Mouse (Mus musculus): Measurements from ENCODE around the gene Comp. TPM values are rescaled to one million over a fixed set of nuclear protein-coding genes. Genes with fewer than 3 reads are reported as not detected.

The Comp gene
- polyA plus RNA-seq, 1 experiment from 2014 or later: 0.47 TPM

GRCm38 (mm10) chr8:70426300-70426907, 53.0 kb downstream of the Comp start:
- no peaks in the 10 kb centered on the region for H3K36me3 ChIP-seq (ENCODE audit: control insufficient read depth, insufficient read depth, low read length)
- DNase-seq (no peak), ATAC-seq (ENCODE audit: low FRiP score, low TSS enrichment) (no peak)
- no peaks in the 10 kb centered on the region for H3K9me3 ChIP-seq (ENCODE audit: control insufficient read depth, low read length)
- no peak overlapping the region for H3K4me2 ChIP-seq (ENCODE audit: low read length)
- H3K4me1 ChIP-seq (ENCODE audit: control insufficient read depth, insufficient read depth, low read length): no peaks in the 10 kb centered on the region
- H3K27me3 ChIP-seq (ENCODE audit: control insufficient read depth, insufficient read depth, low read length): no peaks in the 10 kb centered on the region
- H3K4me3 ChIP-seq (replicated peaks; ENCODE audit: low read depth, low read length): no peak overlapping the region
- H3K27ac ChIP-seq (replicated peaks; ENCODE audit: low read depth, low read length): no peak overlapping the region
- no peak overlapping the region for H3K9ac ChIP-seq (replicated peaks; ENCODE audit: low read length)
- WGBS: 87% methylated on average over 2 of the region's 2 CpGs

- Histone ChIP-seq H3K4me2 (ENCODE audit: low read length) (no peak overlapping the region), H3K9me3 (ENCODE audit: control insufficient read depth, low read length) (no peaks in the 10 kb centered on the region), H3K4me3 (replicated peaks; ENCODE audit: low read depth, low read length) (no peak overlapping the region), H3K9ac (replicated peaks; ENCODE audit: low read length) (no peak overlapping the region), H3K4me1 (ENCODE audit: control insufficient read depth, insufficient read depth, low read length) (no peaks in the 10 kb centered on the region), H3K27me3 (ENCODE audit: control insufficient read depth, insufficient read depth, low read length) (no peaks in the 10 kb centered on the region), H3K27ac (replicated peaks; ENCODE audit: low read depth, low read length) (no peak overlapping the region), H3K36me3 (ENCODE audit: control insufficient read depth, insufficient read depth, low read length) (no peaks in the 10 kb centered on the region)
- DNase-seq: no peak
- WGBS: 97% methylated on average over 4 of the region's 4 CpGs
- ATAC-seq (ENCODE audit: low FRiP score, low TSS enrichment): no peak
Measured at GRCm38 (mm10) chr8:70431213-70431612, 57.9 kb downstream of the Comp start.

Other genes starting within 250 kb of the Comp start
- gene Nr2c2ap, start 242.2 kb upstream of the Comp start, polyA plus RNA-seq (2014; fragmentation: Nextera tagmentation; extraction: Ambion mirVana): 25.8 and 43.4 TPM in 2 replicates
- 6.7 and 7.5 TPM in 2 replicates for gene Rfxank, start 234.4 kb upstream of the Comp start, polyA plus RNA-seq (2014; fragmentation: Nextera tagmentation; extraction: Ambion mirVana)
- gene Borcs8, start 234.1 kb upstream of the Comp start, polyA plus RNA-seq (2014; fragmentation: Nextera tagmentation; extraction: Ambion mirVana): 64.2 and 71.2 TPM in 2 replicates
- gene Mef2b, start 233.8 kb upstream of the Comp start, polyA plus RNA-seq (2014; fragmentation: Nextera tagmentation; extraction: Ambion mirVana): 0.46 and 0.50 TPM in 2 replicates
- gene Tmem161a, start 201.2 kb upstream of the Comp start, polyA plus RNA-seq (2014; fragmentation: Nextera tagmentation; extraction: Ambion mirVana): 31.2 and 40.7 TPM in 2 replicates
- 5.1 and 5.6 TPM in 2 replicates for gene Slc25a42, start 161.3 kb upstream of the Comp start, polyA plus RNA-seq (2014; fragmentation: Nextera tagmentation; extraction: Ambion mirVana)
- gene Sugp2, start 139.3 kb upstream of the Comp start, polyA plus RNA-seq (2014; fragmentation: Nextera tagmentation; extraction: Ambion mirVana): 87.9 and 88.9 TPM in 2 replicates
- 82.5 and 115 TPM in 2 replicates for gene Armc6, start 139.1 kb upstream of the Comp start, polyA plus RNA-seq (2014; fragmentation: Nextera tagmentation; extraction: Ambion mirVana)
- 24.0 and 34.4 TPM in 2 replicates for gene Homer3, start 90.7 kb upstream of the Comp start, polyA plus RNA-seq (2014; fragmentation: Nextera tagmentation; extraction: Ambion mirVana)
- 44.8 and 48.8 TPM in 2 replicates for gene Ddx49, start 71.1 kb upstream of the Comp start, polyA plus RNA-seq (2014; fragmentation: Nextera tagmentation; extraction: Ambion mirVana)
- gene Cope, start 71.0 kb upstream of the Comp start, polyA plus RNA-seq (2014; fragmentation: Nextera tagmentation; extraction: Ambion mirVana): 274 and 309 TPM in 2 replicates
- 38.8 and 42.9 TPM in 2 replicates for gene Cers1, start 57.8 kb upstream of the Comp start, polyA plus RNA-seq (2014; fragmentation: Nextera tagmentation; extraction: Ambion mirVana)
- not detected in 2 replicates for gene Gdf1, start 43.7 kb upstream of the Comp start, polyA plus RNA-seq (2014; fragmentation: Nextera tagmentation; extraction: Ambion mirVana)
- 16.9 and 18.4 TPM in 2 replicates for gene Upf1, start 20.3 kb upstream of the Comp start, polyA plus RNA-seq (2014; fragmentation: Nextera tagmentation; extraction: Ambion mirVana)
- gene Crtc1, start 66.0 kb downstream of the Comp start, polyA plus RNA-seq (2014; fragmentation: Nextera tagmentation; extraction: Ambion mirVana): 43.9 and 51.7 TPM in 2 replicates
- 24.2 and 27.2 TPM in 2 replicates for gene Klhl26, start 103.4 kb downstream of the Comp start, polyA plus RNA-seq (2014; fragmentation: Nextera tagmentation; extraction: Ambion mirVana)
- gene Tmem59l, start 113.8 kb downstream of the Comp start, polyA plus RNA-seq (2014; fragmentation: Nextera tagmentation; extraction: Ambion mirVana): 104 and 143 TPM in 2 replicates
- 2.1 and 3.0 TPM in 2 replicates for gene Crlf1, start 119.6 kb downstream of the Comp start, polyA plus RNA-seq (2014; fragmentation: Nextera tagmentation; extraction: Ambion mirVana)
- gene Rex1bd, start 133.2 kb downstream of the Comp start, polyA plus RNA-seq (2014; fragmentation: Nextera tagmentation; extraction: Ambion mirVana): 152 and 190 TPM in 2 replicates
- 696 and 821 TPM in 2 replicates for gene Uba52, start 137.2 kb downstream of the Comp start, polyA plus RNA-seq (2014; fragmentation: Nextera tagmentation; extraction: Ambion mirVana)
- 328 and 408 TPM in 2 replicates for gene Fkbp8, start 154.2 kb downstream of the Comp start, polyA plus RNA-seq (2014; fragmentation: Nextera tagmentation; extraction: Ambion mirVana)
- gene Kxd1, start 154.4 kb downstream of the Comp start, polyA plus RNA-seq (2014; fragmentation: Nextera tagmentation; extraction: Ambion mirVana): 50.7 and 52.6 TPM in 2 replicates
- 14.9 and 17.1 TPM in 2 replicates for gene Ell, start 165.9 kb downstream of the Comp start, polyA plus RNA-seq (2014; fragmentation: Nextera tagmentation; extraction: Ambion mirVana)
- 91.9 and 101 TPM in 2 replicates for gene Isyna1, start 220.8 kb downstream of the Comp start, polyA plus RNA-seq (2014; fragmentation: Nextera tagmentation; extraction: Ambion mirVana)
- 172 and 213 TPM in 2 replicates for gene Ssbp4, start 235.3 kb downstream of the Comp start, polyA plus RNA-seq (2014; fragmentation: Nextera tagmentation; extraction: Ambion mirVana)
- gene Lrrc25, start 242.6 kb downstream of the Comp start, polyA plus RNA-seq (2014; fragmentation: Nextera tagmentation; extraction: Ambion mirVana): 0.34 and 1.1 TPM in 2 replicates

Data from midbrain, embryonic 14.5 days (tissue).